Mouse (Mus musculus) MEL (cell line): ENCODE data around the gene Ubac2. TPM values are rescaled to one million over a fixed set of nuclear protein-coding genes. Genes with fewer than 3 reads are reported as not detected.

Experiments used
- DNase-seq: peaks from one replicate; pipeline ENCODE4 v3.0.0; 2011; ENCODE audit warnings: low read depth, low spot score
- H3K27ac ChIP-seq: 2 replicates; pipeline ENCODE4 v1.5.1; 2012; ENCODE audit warnings: low read depth, mild to moderate bottlenecking, control low read depth, low read length, moderate library complexity; ENCODE audit not compliant: control insufficient read depth
- H3K27me3 ChIP-seq, 2 experiments: fragments of 150-350 bp in 1 of 2; sonication (generic) in 1 of 2; 2 replicates each; pipeline ENCODE4 v1.6.1; 2012; ENCODE audit warnings: low read length in 2 of 2, mild to moderate bottlenecking in 2 of 2, improper control_type of control experiment in 1 of 2, moderate library complexity in 1 of 2; ENCODE audit not compliant: insufficient read depth in 2 of 2, control insufficient read depth in 1 of 2
- H3K36me3 ChIP-seq, 2 experiments: 2 replicates each; pipeline ENCODE4 v1.6.1; 2012 to 2014; ENCODE audit warnings: low read length in 2 of 2, improper control_type of control experiment in 1 of 2, inconsistent platforms in 1 of 2, mild to moderate bottlenecking in 1 of 2; ENCODE audit not compliant: insufficient read depth in 2 of 2, control insufficient read depth in 1 of 2
- H3K4me1 ChIP-seq, 2 experiments: fragments of 150-350 bp in 1 of 2; sonication (generic) in 1 of 2; 2 replicates each; pipeline ENCODE4 v1.6.1; 2012; ENCODE audit warnings: low read length in 2 of 2, improper control_type of control experiment in 1 of 2, mild to moderate bottlenecking in 1 of 2; ENCODE audit not compliant: insufficient read depth in 2 of 2, control insufficient read depth in 1 of 2
- H3K4me3 ChIP-seq, 2 experiments: fragments of 150-350 bp in 1 of 2; sonication (generic) in 1 of 2; 2 replicates each; pipeline ENCODE4 v1.5.1; 2012; ENCODE audit warnings: low read depth in 2 of 2, low read length in 2 of 2, mild to moderate bottlenecking in 2 of 2, moderate library complexity in 2 of 2, control low read depth in 1 of 2, improper control_type of control experiment in 1 of 2; ENCODE audit not compliant: control insufficient read depth in 1 of 2, insufficient read depth in 1 of 2
- H3K79me2 ChIP-seq: 2 replicates; pipeline ENCODE4 v1.6.1; 2012; ENCODE audit warnings: mild to moderate bottlenecking, low read length, moderate library complexity; ENCODE audit not compliant: control insufficient read depth, poor library complexity, insufficient read depth
- H3K9ac ChIP-seq: 2 replicates; pipeline ENCODE4 v1.6.1; 2012; ENCODE audit warnings: low read depth, mild to moderate bottlenecking, control low read depth, low read length, moderate library complexity; ENCODE audit not compliant: control insufficient read depth, poor library complexity, severe bottlenecking
- H3K9me3 ChIP-seq: fragments of 150-350 bp; sonication (generic); replicated peaks from 2 replicates; pipeline ENCODE4 v1.6.1; 2012; ENCODE audit warnings: mild to moderate bottlenecking, low read length, improper control_type of control experiment, moderate library complexity; ENCODE audit not compliant: insufficient read depth
- BHLHE40 ChIP-seq: IDR thresholded peaks from 2 replicates; pipeline ENCODE4 v1.6.1; 2012; ENCODE audit warnings: low read depth, mild to moderate bottlenecking, inconsistent platforms, low read length, improper control_type of control experiment, borderline replicate concordance
- CHD1 ChIP-seq: IDR thresholded peaks from 2 replicates; pipeline ENCODE4 v1.6.1; 2012; ENCODE audit warnings: low read depth, mild to moderate bottlenecking, inconsistent platforms, low read length, improper control_type of control experiment
- CHD2 ChIP-seq: IDR thresholded peaks from 2 replicates; pipeline ENCODE4 v1.6.1; 2011; ENCODE audit warnings: low read length, improper control_type of control experiment
- E2F4 ChIP-seq: IDR thresholded peaks from 2 replicates; pipeline ENCODE4 v1.6.1; 2011; ENCODE audit warnings: low read depth, low read length, improper control_type of control experiment, borderline replicate concordance
- ELF1 ChIP-seq: IDR thresholded peaks from 2 replicates; pipeline ENCODE4 v1.6.1; 2014; ENCODE audit warnings: low read depth, mild to moderate bottlenecking, inconsistent platforms, low read length, improper control_type of control experiment, moderate library complexity
- EP300 ChIP-seq, 2 experiments: IDR thresholded peaks; 2 replicates each; pipeline ENCODE4 v1.6.1; 2011; ENCODE audit warnings: improper control_type of control experiment in 2 of 2, low read length in 2 of 2, low read depth in 1 of 2, mild to moderate bottlenecking in 1 of 2
- GABPA ChIP-seq: IDR thresholded peaks from 2 replicates; pipeline ENCODE4 v1.6.1; 2012; ENCODE audit warnings: low read depth, mild to moderate bottlenecking, inconsistent platforms, low read length, improper control_type of control experiment, moderate library complexity
- GATA1 ChIP-seq: IDR thresholded peaks from 2 replicates; pipeline ENCODE4 v1.6.1; 2011; ENCODE audit warnings: low read depth, low read length, improper control_type of control experiment
- HCFC1 ChIP-seq: IDR thresholded peaks from 2 replicates; pipeline ENCODE4 v1.6.1; 2012; ENCODE audit warnings: low read depth, mild to moderate bottlenecking, inconsistent platforms, low read length, improper control_type of control experiment, moderate library complexity
- JUND ChIP-seq: IDR thresholded peaks from 2 replicates; pipeline ENCODE4 v1.6.1; 2011; ENCODE audit warnings: low read depth, mild to moderate bottlenecking, improper control_type of control experiment, low read length
- KAT2A ChIP-seq: conservative IDR thresholded peaks from 2 replicates; pipeline ENCODE4 v1.6.1; 2012; ENCODE audit warnings: low read depth, low read length, improper control_type of control experiment, inconsistent platforms
- MAZ ChIP-seq: IDR thresholded peaks from 2 replicates; pipeline ENCODE4 v1.6.1; 2012; ENCODE audit warnings: low read depth, mild to moderate bottlenecking, inconsistent platforms, low read length, improper control_type of control experiment
- MXI1 ChIP-seq: IDR thresholded peaks from 2 replicates; pipeline ENCODE4 v1.6.1; 2011; ENCODE audit warnings: mild to moderate bottlenecking, low read depth, low read length, improper control_type of control experiment
- MYB ChIP-seq: IDR thresholded peaks from 2 replicates; pipeline ENCODE4 v1.6.1; 2011; ENCODE audit warnings: mild to moderate bottlenecking, low read depth, low read length, improper control_type of control experiment
- MYC ChIP-seq: IDR thresholded peaks from 2 replicates; pipeline ENCODE4 v1.6.1; 2011; ENCODE audit warnings: low read depth, mild to moderate bottlenecking, low read length, improper control_type of control experiment, moderate library complexity
- NELFE ChIP-seq: IDR thresholded peaks from 2 replicates; pipeline ENCODE4 v1.6.1; 2011; ENCODE audit warnings: low read depth, low read length, improper control_type of control experiment
- NRF1 ChIP-seq: IDR thresholded peaks from 2 replicates; pipeline ENCODE4 v1.6.1; 2014; ENCODE audit warnings: low read depth, mild to moderate bottlenecking, inconsistent platforms, low read length, improper control_type of control experiment, moderate library complexity; ENCODE audit not compliant: poor library complexity, insufficient read depth, severe bottlenecking
- POLR2A ChIP-seq, 2 experiments: IDR thresholded peaks; 2 replicates each; pipeline ENCODE4 v1.6.1; 2011 to 2012; ENCODE audit warnings: low read length in 2 of 2, mild to moderate bottlenecking in 2 of 2, control low read depth in 1 of 2, improper control_type of control experiment in 1 of 2, low read depth in 1 of 2, moderate library complexity in 1 of 2; ENCODE audit not compliant: control insufficient read depth in 1 of 2, insufficient read depth in 1 of 2, poor library complexity in 1 of 2
- POLR2AphosphoS2 ChIP-seq: IDR thresholded peaks from 2 replicates; pipeline ENCODE4 v1.6.1; 2011; ENCODE audit warnings: low read length, improper control_type of control experiment
- POLR2AphosphoS5 ChIP-seq: IDR thresholded peaks from 2 replicates; pipeline ENCODE4 v1.6.1; 2012; ENCODE audit warnings: low read depth, borderline replicate concordance, mild to moderate bottlenecking, inconsistent platforms, low read length, moderate library complexity, mixed read lengths
- RAD21 ChIP-seq: IDR thresholded peaks from 2 replicates; pipeline ENCODE4 v1.6.1; 2011; ENCODE audit warnings: mild to moderate bottlenecking, low read depth, low read length, improper control_type of control experiment
- RCOR1 ChIP-seq: IDR thresholded peaks from 2 replicates; pipeline ENCODE4 v1.6.1; 2012; ENCODE audit warnings: low read depth, mild to moderate bottlenecking, inconsistent platforms, low read length, improper control_type of control experiment
- SIN3A ChIP-seq: IDR thresholded peaks from 2 replicates; pipeline ENCODE4 v1.6.1; 2012; ENCODE audit warnings: low read length, improper control_type of control experiment, inconsistent platforms
- SMC3 ChIP-seq: IDR thresholded peaks from 2 replicates; pipeline ENCODE4 v1.6.1; 2011; ENCODE audit warnings: low read depth, low read length, improper control_type of control experiment
- TAL1 ChIP-seq: IDR thresholded peaks from 2 replicates; pipeline ENCODE4 v1.6.1; 2012; ENCODE audit warnings: mild to moderate bottlenecking, inconsistent platforms, low read length, moderate library complexity, mixed read lengths
- TCF12 ChIP-seq: IDR thresholded peaks from 2 replicates; pipeline ENCODE4 v1.6.1; 2014; ENCODE audit warnings: low read depth, mild to moderate bottlenecking, inconsistent platforms, low read length, improper control_type of control experiment, moderate library complexity
- UBTF ChIP-seq: IDR thresholded peaks from 2 replicates; pipeline ENCODE4 v1.6.1; 2012; ENCODE audit warnings: low read depth, mild to moderate bottlenecking, inconsistent platforms, low read length, improper control_type of control experiment, moderate library complexity, borderline replicate concordance; ENCODE audit not compliant: insufficient read depth
- USF1 ChIP-seq: IDR thresholded peaks from 2 replicates; pipeline ENCODE4 v1.6.1; 2014; ENCODE audit warnings: low read depth, mild to moderate bottlenecking, inconsistent platforms, low read length, improper control_type of control experiment, moderate library complexity
- ZC3H11A ChIP-seq: IDR thresholded peaks from 2 replicates; pipeline ENCODE4 v1.6.1; 2012; ENCODE audit warnings: low read depth, mild to moderate bottlenecking, inconsistent platforms, low read length, improper control_type of control experiment
- ZKSCAN1 ChIP-seq: IDR thresholded peaks from 2 replicates; pipeline ENCODE4 v1.6.1; 2012; ENCODE audit warnings: low read depth, mild to moderate bottlenecking, inconsistent platforms, low read length, improper control_type of control experiment, moderate library complexity
- ZMIZ1 ChIP-seq: IDR thresholded peaks from 2 replicates; pipeline ENCODE4 v1.6.1; 2012; ENCODE audit warnings: low read depth, mild to moderate bottlenecking, inconsistent platforms, low read length, improper control_type of control experiment, moderate library complexity
- ZNF384 ChIP-seq: IDR thresholded peaks from 2 replicates; pipeline ENCODE4 v1.6.1; 2012; ENCODE audit warnings: low read depth, mild to moderate bottlenecking, inconsistent platforms, low read length, improper control_type of control experiment
- polyA plus RNA-seq, 2 experiments: library from polyadenylated mRNA; stranded (reverse) in 1 of 2; unstranded in 1 of 2; fragments of >175 nt in 1 of 2; fragments of >200 nt in 1 of 2; gene quantifications; 2 replicates each; pipeline versions ENCODE4 v1.2.1 to v1.2.4; 2012; ENCODE audit warnings: low replicate concordance in 2 of 2, low read depth in 1 of 2; ENCODE audit not compliant: insufficient read length in 2 of 2, insufficient read depth in 1 of 2, missing spikeins in 1 of 2
- total RNA-seq: library from RNA; depleted of rRNA; stranded (reverse); fragments of 300-350 nt; gene quantifications from 2 replicates; pipeline ENCODE4 v1.2.3, GENCODE M21; 2012

Gene Ubac2
- total and polyA plus RNA-seq, 3 experiments: 32.9 to 44.8 TPM; not detected in 1

DNA sequence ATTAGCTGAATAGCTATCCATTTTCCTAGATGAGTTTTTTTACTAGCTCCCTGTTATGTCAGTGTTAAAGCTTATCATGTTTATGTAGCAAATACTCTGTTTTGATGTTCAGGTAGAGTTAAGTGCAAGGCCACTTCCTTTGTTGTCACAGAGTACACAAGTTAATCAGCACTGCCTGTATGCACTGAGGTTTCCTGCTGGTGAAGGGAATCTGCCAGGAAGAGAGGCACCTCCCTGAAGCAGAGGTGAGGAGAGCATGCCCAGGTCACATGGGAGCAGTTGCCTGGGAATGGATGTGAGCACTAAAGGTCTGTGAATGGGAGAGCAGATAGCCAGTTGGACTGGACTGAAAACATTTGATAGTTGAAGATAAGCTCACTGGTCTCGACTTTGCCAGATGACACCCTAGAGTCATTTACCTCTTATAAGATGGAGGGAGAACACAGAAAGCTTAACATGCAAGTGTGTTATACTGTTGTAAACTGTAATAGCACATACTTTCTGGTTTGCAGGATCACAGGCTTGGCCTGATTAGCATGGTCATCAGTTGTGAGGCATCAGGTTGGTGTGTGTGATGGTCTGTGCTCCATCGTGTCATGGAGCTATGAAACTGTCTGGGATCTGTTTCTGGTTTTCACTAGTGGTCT, 73.1 kb downstream of the Ubac2 start:
- peaks cover 3 to 6% of the 10 kb centered on the region in 2 experiments; a peak in 2 of 4 replicates for H3K4me1 ChIP-seq
- peak; percentile 45 for DNase-seq
- no peak overlapping the region for H3K9ac ChIP-seq
- H3K27ac ChIP-seq: no peak overlapping the region
- no peaks in the 10 kb centered on the region for H3K79me2 ChIP-seq
- H3K4me3 ChIP-seq: no peak overlapping the region
- no peaks in the 10 kb centered on the region; a peak in 1 of 4 replicates for H3K36me3 ChIP-seq
- H3K9me3 ChIP-seq: no peaks in the 10 kb centered on the region
- TF ChIP-seq NELFE: no peak
- TF ChIP-seq RAD21: no peak
- TF ChIP-seq SMC3: no peak
- no peak for TF ChIP-seq ZMIZ1
- no peak for TF ChIP-seq GABPA
- peak; percentile 16; the same call in 1 of the 2 replicates for TF ChIP-seq TCF12
- TF ChIP-seq UBTF: no peak
- TF ChIP-seq SIN3A: no peak
- no peak for TF ChIP-seq POLR2AphosphoS2
- TF ChIP-seq ELF1: no peak
- TF ChIP-seq GATA1: no peak
- TF ChIP-seq MXI1: no peak
- no peak for TF ChIP-seq CHD2
- TF ChIP-seq NRF1: no peak; the same call in 1 of the 2 replicates
- TF ChIP-seq RCOR1: no peak
- peak; percentile 58; the same call in 1 of the 2 replicates for TF ChIP-seq USF1
- TF ChIP-seq CHD1: no peak
- TF ChIP-seq E2F4: no peak
- no peak for TF ChIP-seq KAT2A
- no peak for TF ChIP-seq ZNF384
- TF ChIP-seq BHLHE40: no peak
- no peak for TF ChIP-seq POLR2AphosphoS5
- 0 out of 2 replicates have a peak, but pooled peaks have one; percentile 23 for TF ChIP-seq MYC
- no peak for TF ChIP-seq MYB
- TF ChIP-seq ZKSCAN1: no peak
- TF ChIP-seq ZC3H11A: no peak
- TF ChIP-seq EP300 (IDR thresholded peaks at IDR 0.05; ENCODE audit: low read depth in 1 of 2, low read length in 2 of 2): peak; percentile 54 to 65
- TF ChIP-seq MAZ: no peak
- TF ChIP-seq TAL1: peak; percentile 31; the same call in 1 of the 2 replicates
- no peak for TF ChIP-seq POLR2A (IDR thresholded peaks at IDR 0.05; ENCODE audit: control insufficient read depth in 1 of 2, insufficient read depth in 1 of 2, low read depth in 1 of 2, low read length in 2 of 2, poor library complexity in 1 of 2)
- no peak for TF ChIP-seq HCFC1
- no peak for TF ChIP-seq JUND
- H3K27me3 ChIP-seq: no peaks in the 10 kb centered on the region
